Mouse (Mus musculus): ENCODE measurements around the gene Daxx.

Gene Daxx

GRCm38 (mm10) chr17:33943454-33943853 is 34.2 kb downstream of the Daxx start:
- no peak for DNase-seq (ENCODE audit: low spot score in 2 of 2)

DNA sequence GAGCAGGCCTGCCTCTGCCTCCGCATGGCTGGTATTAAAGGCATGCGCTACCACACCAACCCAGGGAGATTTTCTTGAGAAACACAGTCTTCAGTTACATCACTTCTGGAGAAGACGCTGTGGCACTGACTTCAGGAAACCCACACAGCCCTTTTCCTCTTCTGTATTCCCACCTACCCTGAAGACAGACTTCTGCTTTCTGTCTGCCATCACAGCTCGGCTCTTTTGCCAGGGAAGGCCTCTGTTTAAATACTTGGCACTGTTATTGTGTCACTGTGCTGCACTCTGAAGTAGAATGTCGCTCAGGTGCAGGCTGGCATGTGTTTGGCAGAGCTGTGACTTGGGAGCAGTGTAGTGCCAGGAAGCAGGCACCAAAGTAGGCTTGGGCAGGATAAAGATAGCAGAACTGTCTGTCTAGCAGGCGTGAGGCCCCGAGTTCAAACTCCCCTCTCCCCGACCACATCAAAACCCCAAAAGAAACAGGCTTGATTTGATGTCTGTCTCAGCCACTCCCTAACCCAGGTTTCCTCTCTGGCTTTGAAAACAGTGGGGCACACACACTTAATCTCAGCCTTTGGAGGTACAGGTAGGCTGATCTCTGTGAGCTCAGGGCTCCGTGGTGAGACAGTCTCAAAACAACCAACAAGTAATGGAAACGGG is 38.3 kb downstream of the Daxx start:
- DNase-seq (ENCODE audit: low spot score in 2 of 2), result no peak

- DNase-seq (ENCODE audit: low spot score in 2 of 2), result no peak
Measured at GRCm38 (mm10) chr17:33948090-33948904, 39.1 kb downstream of the Daxx start.

DNA sequence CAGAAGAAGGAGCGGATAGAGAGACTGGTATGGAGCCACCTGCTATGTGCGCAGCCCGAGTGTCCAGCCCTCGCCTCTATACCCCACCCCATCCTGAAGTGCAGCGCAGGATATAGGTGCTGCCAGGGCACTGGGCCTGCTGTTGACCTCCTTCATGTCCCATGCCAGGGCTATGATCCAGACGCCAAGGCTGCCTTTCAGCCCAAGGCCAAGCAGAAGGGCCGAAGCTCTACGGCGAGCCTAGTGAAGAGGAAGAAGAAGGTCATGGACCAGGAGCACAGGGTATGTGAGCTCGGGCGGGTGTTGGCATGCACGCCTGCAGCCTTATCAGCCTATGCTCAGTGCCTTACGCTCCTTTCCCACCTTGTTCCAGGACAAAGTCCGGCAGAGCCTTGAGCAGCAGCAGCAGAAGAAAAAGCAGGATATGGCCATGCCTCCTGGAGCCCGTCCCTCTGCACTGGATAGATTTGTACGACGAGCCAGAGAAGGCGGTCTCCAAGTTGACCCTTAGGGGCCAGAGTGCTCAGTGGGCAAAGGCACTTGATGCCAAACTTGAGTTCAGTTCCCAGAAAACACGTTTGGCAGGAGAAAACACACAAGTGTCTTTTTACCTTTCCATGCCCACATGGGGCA is 39.8 kb downstream of the Daxx start:
- DNase-seq (ENCODE audit: low spot score in 2 of 2), result no peak

DNA sequence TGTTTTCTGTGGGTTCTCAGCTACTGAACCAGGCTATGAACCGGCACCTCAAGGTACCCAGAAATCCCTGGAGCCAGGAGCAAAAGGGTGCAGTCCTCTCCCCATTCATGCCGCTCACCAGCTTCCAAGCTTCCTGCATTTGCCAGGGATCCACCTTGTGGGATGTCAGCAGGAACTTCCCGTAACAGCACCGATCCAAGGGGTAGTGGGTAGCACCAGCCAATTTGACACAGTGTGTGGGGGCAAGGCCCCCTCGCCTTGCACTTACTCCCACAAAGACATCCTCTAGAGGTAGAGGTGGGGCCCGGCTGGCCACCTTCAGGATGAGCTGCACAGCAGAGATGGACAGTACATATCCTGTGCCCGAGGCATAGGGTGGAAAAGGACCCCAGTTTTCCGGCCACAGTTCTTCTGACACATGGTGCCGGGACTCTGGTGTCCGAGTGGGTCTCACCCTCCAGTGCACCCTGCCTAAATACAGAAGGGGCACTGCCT is 41.0 kb downstream of the Daxx start:
- DNase-seq (ENCODE audit: low spot score in 2 of 2), result peak in 1 of 2 experiments; percentile 4

DNA sequence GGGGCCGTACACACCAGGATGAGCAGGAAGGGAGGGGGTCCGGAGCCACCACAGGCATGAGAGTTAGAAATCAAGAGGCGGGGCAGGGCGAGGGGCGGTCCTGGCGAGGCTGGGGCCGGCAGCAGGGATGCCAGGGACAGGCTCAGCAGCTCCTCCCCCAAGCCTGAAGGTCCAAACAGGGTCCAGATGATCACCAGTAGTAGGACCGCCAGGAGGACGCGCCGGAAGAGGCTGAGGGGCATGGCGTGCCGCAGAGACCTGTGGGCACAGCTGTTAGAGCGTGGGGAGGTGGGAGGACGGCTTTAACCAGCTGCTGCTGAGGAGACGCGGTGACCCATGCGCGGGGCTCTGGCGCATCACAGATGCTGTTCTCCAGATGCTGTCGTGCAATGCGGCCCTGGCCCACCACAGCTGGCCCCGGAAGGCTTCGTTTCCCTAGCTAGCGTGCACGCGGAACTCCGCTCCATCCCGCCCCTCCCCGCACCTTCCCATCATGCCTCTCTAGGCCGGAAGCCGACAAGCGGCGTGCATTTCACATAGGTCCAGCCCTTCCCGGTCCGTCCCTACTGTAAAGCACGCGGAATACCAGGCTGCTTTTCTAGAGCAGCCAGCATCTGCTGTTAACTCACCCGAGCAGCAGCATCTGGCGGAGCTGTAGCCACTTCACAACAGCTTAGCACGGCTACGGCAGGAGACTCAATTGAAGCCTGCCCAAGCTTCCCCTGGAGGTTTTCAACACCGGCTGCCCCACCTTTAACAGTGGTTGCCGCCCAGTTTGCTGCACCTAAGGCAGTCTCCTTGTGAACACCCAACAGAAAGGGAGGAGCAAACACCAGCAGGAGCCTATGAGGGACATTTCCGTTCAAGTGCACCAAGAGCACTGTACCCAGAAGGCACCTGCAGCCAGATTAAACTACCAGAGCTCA is 42.1 kb downstream of the Daxx start, which contains the start of gene B3galt4:
Gene B3galt4, minus strand, starts transcription at position 468 of the 926 bp plus-strand sequence.
- peak; percentile 69 to 71 for DNase-seq (ENCODE audit: low spot score in 2 of 2)

GRCm38 (mm10) chr17:33952015-33952414 is 42.8 kb downstream of the Daxx start:
- peak in 1 of 2 experiments; percentile 3 for DNase-seq (ENCODE audit: low spot score in 2 of 2)

- DNase-seq (ENCODE audit: low spot score in 2 of 2), result no peak
Measured at GRCm38 (mm10) chr17:33952879-33953278, 43.7 kb downstream of the Daxx start.

- no peak for DNase-seq (ENCODE audit: low spot score in 2 of 2)
Measured at GRCm38 (mm10) chr17:33953310-33953709, 44.1 kb downstream of the Daxx start.

- DNase-seq (ENCODE audit: low spot score in 2 of 2), result no peak
Measured at GRCm38 (mm10) chr17:33953961-33954565, 44.8 kb downstream of the Daxx start.

DNA sequence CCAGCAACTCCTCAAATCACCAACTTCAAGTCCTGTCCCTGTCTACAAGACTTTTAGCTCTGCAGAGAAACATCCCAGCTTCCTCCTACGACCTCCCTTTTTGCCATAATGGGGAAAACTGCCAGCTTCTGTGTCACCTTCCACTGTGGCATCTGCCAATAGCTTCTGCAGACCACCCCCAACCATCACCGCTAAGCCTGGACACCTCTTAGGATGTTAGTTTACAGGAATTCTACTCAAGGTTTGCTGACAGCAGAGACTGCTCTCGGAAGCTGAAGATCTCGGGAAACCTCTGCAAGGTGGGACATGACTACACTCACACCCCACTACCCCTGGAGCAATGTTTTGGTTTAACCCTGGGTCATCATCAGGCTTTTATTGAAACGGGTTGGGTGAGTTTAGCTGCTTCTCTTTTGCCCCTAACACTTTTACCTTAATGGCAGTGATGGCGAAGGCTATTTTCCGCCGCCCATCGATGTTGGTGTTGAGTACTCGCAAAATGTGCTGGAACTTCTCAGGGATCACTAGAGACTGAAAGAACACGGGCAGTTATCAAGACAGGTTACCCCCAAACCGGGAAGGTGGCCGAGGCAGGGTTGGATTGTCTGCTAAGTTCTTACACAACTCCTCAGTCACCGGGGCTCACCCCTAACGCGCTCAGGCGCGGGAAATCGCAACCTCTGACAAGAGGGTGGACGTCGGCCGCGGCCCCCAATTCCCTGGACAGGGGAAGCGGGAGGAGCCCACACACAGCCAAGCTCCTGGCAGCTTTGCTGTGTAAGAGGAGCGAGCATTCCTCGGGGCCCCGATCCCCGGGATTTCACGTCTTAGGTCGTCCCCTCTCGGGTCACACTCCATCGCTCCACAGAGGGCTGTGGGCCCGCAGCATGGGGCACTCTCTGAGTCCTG is 45.7 kb downstream of the Daxx start:
- DNase-seq (ENCODE audit: low spot score in 2 of 2), result no peak

DNA sequence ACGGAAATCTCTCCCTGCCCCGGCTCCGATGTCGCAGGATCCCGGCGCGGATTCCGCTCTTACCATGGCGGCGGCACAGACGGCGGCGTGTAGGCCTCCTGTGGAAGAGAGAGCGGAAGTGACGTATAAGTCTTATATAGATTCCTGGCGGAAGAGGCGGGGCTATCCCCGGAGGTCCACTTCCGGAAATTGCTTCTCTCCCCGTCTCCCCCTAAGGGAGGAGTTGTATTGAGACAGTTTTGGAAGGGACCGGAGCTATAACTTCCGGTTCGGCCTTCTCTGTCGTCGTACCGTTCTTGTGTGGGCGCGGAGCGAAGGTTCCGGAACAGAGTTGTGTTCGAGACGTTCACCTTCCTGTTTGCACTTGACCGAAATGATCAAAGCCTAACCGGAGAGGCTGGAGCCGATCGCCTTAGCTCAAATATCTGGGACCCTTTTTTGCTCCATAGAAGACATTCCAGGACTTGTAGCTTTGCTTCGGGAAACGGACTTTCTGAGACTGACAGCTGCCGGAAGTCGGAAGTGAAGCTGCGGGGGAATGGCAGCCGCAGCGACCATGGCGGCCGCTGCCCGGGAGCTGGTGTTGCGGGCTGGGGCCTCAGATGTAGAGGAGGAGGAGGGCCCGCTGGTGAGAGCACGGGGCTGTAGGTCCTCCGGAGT is 46.5 kb downstream of the Daxx start, which contains the start of the genes Vps52 and Rps18:
Gene Vps52, plus strand, starts transcription at position 258 of the 660 bp plus-strand sequence.
Gene Rps18, minus strand, starts transcription at position 447 of the 660 bp plus-strand sequence.
- peak; percentile 96 to 97 for DNase-seq (ENCODE audit: low spot score in 2 of 2)

GRCm38 (mm10) chr17:33956336-33956735 is 47.1 kb downstream of the Daxx start:
- DNase-seq (ENCODE audit: low spot score in 2 of 2), result no peak

DNA sequence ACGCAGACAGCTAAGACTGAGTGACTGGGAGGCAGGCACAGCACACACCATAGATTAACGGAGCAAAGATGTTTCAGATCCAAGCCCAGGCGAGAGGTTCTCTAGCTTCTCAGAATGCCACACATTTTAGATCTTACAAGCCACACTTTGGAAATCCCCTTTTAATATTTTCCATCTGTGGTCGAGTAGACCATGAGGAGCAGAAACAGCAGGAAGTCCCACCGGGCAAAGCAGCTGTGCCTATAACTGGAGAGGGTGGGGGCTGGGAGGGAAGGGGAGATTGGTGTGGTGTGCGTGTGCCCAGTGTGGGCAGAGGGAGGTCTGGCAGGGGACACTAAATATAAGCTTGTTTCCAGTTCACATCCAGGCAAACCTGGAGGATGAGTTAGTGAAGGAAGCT is 48.3 kb downstream of the Daxx start:
- no peak for DNase-seq (ENCODE audit: low spot score in 2 of 2)

GRCm38 (mm10) chr17:33958451-33958850 is 49.2 kb downstream of the Daxx start:
- no peak for DNase-seq (ENCODE audit: low spot score in 2 of 2)

GRCm38 (mm10) chr17:33959135-33959534 is 49.9 kb downstream of the Daxx start:
- no peak for DNase-seq (ENCODE audit: low spot score in 2 of 2)

- DNase-seq (ENCODE audit: low spot score in 2 of 2), result no peak
Measured at GRCm38 (mm10) chr17:33959948-33960347, 50.7 kb downstream of the Daxx start.

- no peak for DNase-seq (ENCODE audit: low spot score in 2 of 2)
Measured at GRCm38 (mm10) chr17:33962876-33963275, 53.7 kb downstream of the Daxx start.

Measured in heart, adult 9 months (tissue).